18 mouse cellular contexts compared by ENCODE assay signal in genomic region chr4:87860723-87861122, GRCm38 (mm10).
"Had no signal": no experiment of that assay in that cellular context is flagged by ENCODE, and none has a peak within 500 bp of the region (broad histone marks: within the 10 kb centered on the region; RNA-seq: fewer than 3 reads in every experiment).

No protein-coding gene starts in this region.

- ATAC-seq: midbrain, embryonic 16.5 days had no signal

- H3K27ac ChIP-seq: liver, embryonic 14.5 days; midbrain, embryonic 10.5 days; midbrain, embryonic 12.5 days; neural tube, embryonic 12.5 days; stomach, embryonic 15.5 days; stomach, postnatal 0 days had no signal

- DNase-seq: lung, adult 18-20 months; lung, embryonic 14.5 days; lung, postnatal 10 days; lung, postnatal 4 days; midbrain, embryonic 14.5 days; right cerebral cortex, postnatal 25 days; right cerebral cortex, postnatal 4 days; thymus, adult 2 months; thymus, postnatal 25 days; thymus, postnatal 4 days had no signal

- H3K4me1 ChIP-seq: midbrain, embryonic 12.5 days; stomach, embryonic 15.5 days had no signal

- H3K36me3 ChIP-seq: midbrain, embryonic 12.5 days; neural tube, embryonic 12.5 days; stomach, embryonic 15.5 days had no signal

- H3K4me2 ChIP-seq: lung, embryonic 14.5 days; midbrain, embryonic 12.5 days; neural tube, embryonic 12.5 days; stomach, embryonic 15.5 days had no signal

- H3K9me3 ChIP-seq: midbrain, embryonic 10.5 days; midbrain, embryonic 12.5 days; neural tube, embryonic 12.5 days; stomach, embryonic 15.5 days had no signal

- H3K4me3 ChIP-seq: midbrain, embryonic 10.5 days; midbrain, embryonic 12.5 days; myocyte; neural tube, embryonic 12.5 days; stomach, embryonic 15.5 days had no signal

- H3K9ac ChIP-seq: liver, embryonic 14.5 days; lung, embryonic 14.5 days; midbrain, embryonic 12.5 days; neural tube, embryonic 12.5 days; stomach, embryonic 15.5 days had no signal

- H3K27me3 ChIP-seq: midbrain, embryonic 12.5 days; neural tube, embryonic 12.5 days; stomach, embryonic 15.5 days had no signal
